Mouse (Mus musculus) left cerebral cortex, adult 18-20 months (tissue): Measurements from ENCODE around the gene Ugt1a6a. TPM values are rescaled to one million over a fixed set of nuclear protein-coding genes. Genes with fewer than 3 reads are reported as not detected.

Experiments used
- DNase-seq, 2 experiments: peaks; one replicate each; pipeline ENCODE4 v3.0.0; 2021 to 2022; ENCODE audit warnings: low spot score in 2 of 2, mixed read lengths in 1 of 2
- total RNA-seq, 2 experiments: library from RNA; stranded (reverse); gene quantifications; 2 replicates each; pipeline ENCODE4 v1.2.3; 2021

Ugt1a6a gene
- total RNA-seq, 2 experiments from 2014 or later, result 1.4 to 2.1 TPM

DNA sequence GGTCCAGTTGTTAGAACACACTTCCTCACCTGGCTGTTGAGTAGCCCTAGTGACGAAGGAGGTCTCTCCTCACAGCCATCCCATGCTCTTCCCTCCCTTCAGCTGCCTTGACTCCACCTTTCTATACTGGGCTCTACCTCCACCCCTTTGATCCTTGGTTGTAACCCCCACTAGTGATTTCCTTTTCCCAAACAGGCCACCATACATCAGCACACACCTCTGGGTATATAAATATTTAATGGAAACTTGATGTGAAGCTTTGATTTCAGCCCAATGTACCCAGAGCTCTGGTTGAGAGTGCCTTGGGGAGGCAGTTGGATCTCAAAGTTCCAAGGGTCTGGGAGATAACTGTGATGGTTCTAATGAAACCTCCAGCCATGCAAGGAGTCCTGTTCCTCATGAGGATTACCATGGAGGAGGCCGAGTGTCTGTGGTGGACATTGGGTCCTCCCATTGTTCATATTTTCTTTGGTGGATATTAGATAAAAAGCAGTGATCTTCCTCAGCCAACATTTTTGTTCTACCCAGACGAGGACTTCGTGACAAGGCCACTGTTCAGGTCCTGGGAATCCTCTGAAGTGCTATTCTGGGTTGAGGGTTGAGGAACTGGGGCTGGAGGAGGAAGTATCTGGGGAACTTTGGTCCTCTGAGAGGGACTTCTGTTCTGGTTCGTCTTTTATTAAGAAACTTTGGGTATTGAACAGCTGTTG lies 92.2 kb downstream of the Ugt1a6a start, which contains the start of gene Mroh2a:
Gene Mroh2a (plus strand): TSS at position 317 of the 710 bp plus-strand sequence.
- peak in 1 of 2 experiments; percentile 1 for DNase-seq

DNA sequence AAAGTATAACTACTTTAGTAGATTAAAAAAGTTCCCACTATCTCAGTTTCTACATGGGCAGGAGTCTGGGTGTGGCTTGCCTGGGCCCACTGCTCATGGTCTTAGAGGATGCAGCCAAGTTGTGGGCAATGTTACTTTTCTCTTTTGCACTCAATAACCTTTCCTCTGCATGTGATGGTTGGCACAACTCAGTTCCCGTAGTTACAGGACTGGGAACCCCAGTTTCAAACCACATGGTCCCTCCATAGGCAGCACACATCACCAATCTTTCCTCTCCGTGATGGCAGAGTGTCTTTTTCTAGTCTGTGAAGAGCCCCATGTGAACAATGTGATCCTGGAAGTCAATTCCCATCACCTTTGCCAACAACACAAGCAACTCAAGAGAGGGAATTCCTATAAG lies 92.9 kb downstream of the Ugt1a6a start:
- DNase-seq, result peak in 1 of 2 experiments; percentile 2

- no peak for DNase-seq
Measured at GRCm38 (mm10) chr1:88228121-88228520, 93.5 kb downstream of the Ugt1a6a start.

GRCm38 (mm10) chr1:88229566-88229965 lies 95.0 kb downstream of the Ugt1a6a start:
- no peak for DNase-seq

GRCm38 (mm10) chr1:88229986-88230385 lies 95.4 kb downstream of the Ugt1a6a start:
- DNase-seq, result no peak

GRCm38 (mm10) chr1:88230421-88230820 lies 95.8 kb downstream of the Ugt1a6a start:
- no peak for DNase-seq

- DNase-seq, result no peak
Measured at GRCm38 (mm10) chr1:88230981-88231802, 96.6 kb downstream of the Ugt1a6a start.

DNA sequence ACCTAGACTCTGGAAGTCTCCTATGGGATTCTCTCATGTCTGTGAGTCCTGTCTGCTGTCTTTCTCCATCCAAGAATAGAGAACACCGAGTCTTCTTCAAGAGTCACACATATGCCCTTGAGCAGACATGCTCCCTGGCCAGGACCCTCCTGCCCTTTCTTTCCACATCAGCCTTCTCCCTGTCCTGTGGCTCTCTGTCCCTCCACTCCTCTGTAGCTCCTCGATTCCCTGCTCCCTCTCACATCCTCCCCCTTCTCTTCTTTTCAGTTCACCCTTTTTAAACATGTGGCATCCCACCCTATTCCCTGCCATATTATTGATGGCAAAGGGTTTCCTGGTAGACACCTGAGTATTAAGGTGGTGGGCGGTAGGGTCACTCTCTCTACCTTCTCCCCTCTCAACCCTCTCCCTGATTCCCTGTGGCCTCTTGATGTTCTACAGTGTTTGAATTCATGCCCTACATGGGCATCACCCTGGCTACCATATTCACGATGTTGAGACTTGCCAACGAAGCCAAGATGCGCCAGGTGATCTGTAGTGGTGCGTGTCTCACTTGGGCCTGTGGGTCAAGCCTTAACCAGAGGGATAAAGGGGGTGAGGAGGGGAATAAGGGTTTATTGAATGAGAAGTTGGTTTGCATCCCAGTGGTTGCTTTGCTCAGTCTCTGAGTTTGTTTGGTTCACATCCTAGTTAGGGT lies 97.3 kb downstream of the Ugt1a6a start:
- DNase-seq, result no peak

GRCm38 (mm10) chr1:88232664-88233380 lies 98.2 kb downstream of the Ugt1a6a start:
- DNase-seq, result no peak

DNA sequence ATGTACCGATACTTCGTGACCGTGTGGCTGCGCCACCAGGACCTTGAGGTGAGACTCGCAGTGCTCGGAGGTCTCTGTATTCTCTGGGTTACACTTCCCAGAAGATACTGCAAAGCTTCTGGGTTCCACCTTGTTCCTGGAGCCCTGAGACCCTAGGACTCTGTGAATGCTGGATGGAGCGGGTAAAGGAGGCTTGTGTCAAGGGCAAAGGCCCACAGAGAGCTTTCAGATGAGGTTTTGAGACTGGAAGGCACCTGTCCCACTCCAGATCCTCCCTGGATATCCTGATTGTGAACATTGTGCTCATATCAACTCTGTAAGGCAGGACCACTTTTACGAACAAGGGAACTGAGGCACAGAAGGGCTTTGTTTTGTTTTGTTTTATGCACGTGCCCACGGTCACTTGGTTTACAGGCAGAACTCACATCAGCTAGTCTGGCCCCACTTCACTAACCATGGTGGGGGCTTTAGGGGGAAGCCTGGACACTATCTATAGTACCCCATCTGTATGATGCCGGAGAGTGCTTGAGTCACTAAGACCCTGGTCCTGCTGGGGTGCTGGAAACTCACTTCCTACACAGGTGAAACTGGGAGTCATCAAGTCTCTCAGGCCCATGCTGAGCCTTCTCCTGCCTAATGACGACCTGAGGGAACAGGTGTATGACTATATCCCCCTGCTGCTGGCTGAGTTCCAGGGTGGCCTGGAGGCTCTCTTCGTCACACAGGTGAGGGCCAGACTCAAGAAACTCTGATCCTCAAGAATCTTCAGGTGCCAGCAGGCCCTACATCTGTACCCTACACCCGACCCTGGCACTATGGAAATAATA lies 99.0 kb downstream of the Ugt1a6a start:
- DNase-seq, result no peak

DNA sequence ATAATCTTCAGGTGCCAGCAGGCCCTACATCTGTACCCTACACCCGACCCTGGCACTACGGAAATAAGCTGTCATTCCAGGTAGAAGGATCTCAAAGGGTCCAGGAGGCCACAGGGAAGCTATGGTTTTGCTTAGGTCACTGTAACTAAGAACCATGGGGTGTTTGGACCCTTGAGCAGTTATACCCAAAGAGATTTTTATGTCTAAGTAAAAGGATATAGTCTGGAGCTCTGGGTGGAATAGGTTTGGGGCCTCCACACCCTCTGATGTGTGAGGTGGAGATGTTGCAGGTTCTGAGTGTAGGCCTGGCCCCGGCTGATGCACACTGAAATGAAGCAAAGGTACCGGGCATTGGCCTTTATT lies 99.6 kb downstream of the Ugt1a6a start:
- no peak for DNase-seq

GRCm38 (mm10) chr1:88234646-88235045 lies 100.0 kb downstream of the Ugt1a6a start:
- no peak for DNase-seq

GRCm38 (mm10) chr1:88235046-88235893 lies 100.7 kb downstream of the Ugt1a6a start:
- no peak for DNase-seq

DNA sequence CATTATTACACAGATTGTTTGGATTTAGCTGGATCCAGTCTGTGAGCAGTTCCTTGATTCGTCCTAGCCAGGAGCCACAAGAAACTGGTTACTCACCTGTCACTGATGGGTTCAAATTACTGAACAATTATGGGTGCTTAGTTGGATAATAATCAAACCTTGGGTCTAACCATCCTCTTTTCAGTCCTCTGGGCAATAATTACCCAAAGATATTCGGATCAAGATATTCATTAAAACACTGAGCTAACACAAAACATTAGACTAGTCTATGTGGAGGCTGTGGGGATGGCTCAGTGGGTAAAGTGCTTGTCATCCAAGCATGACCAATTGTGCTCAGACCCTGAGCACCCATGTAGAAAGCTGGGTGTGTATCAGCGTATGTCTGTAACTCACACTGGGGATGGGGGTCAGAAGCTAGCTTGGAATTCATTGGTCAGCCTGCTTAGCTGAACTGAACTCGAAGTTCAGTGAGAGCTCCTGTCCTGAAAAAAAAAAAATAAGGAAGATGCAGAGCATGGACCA lies 101.3 kb downstream of the Ugt1a6a start:
- no peak for DNase-seq

- DNase-seq, result no peak
Measured at GRCm38 (mm10) chr1:88237311-88237710, 102.7 kb downstream of the Ugt1a6a start.

DNA sequence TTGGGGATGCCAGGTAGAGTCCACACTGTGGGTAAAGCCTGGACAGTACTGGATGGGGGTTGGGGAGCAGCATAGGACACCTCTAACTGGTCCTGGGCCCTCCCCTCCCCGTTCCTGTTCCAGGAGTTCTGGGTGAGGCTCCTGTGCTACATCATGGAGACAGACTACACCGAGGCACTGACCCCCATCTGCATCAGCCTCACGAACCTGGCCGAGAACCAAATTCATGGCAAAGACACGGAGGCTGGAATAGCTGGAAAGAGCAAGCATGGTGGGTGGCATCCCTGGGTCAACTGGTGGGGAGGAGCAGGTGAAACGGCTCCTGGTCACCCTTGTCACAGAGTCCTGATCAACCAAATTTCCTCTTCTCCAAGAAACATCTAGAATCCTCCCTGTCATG lies 104.2 kb downstream of the Ugt1a6a start:
- DNase-seq, result no peak

DNA sequence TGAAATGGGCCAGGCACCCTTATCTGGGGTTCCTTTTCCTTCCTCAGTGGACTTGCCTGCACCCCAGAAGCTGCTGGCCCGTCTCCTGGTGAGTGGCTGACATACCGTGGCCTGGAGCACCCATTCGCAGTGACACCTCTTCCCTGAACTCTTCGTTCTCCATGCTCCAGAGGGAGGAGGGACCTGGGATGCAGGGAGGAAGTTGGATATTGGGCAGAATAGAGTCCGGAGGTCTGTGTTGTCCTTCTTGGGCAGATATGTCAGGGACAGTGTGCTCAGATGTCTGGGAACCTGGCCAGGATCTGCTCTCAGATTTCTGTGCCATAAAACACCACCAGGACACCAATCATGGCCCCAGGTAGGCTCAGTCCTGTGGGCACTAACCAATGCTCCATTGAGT lies 105.5 kb downstream of the Ugt1a6a start:
- no peak for DNase-seq

- no peak for DNase-seq
Measured at GRCm38 (mm10) chr1:88240579-88240978, 106.0 kb downstream of the Ugt1a6a start.

GRCm38 (mm10) chr1:88243861-88244260 lies 109.3 kb downstream of the Ugt1a6a start:
- DNase-seq, result no peak
